Mouse (Mus musculus) embryonic facial prominence, embryonic 13.5 days (tissue): Measurements from ENCODE around the gene Tmem14a. TPM values are rescaled to one million over a fixed set of nuclear protein-coding genes. Genes with fewer than 3 reads are reported as not detected.
A peak's percentile ranks its signal among the peaks of the same experiment; 100 is the strongest.
"Not testable (repeated sequence)": the region's sequence is repeated elsewhere in the genome, so short reads cannot be mapped to it uniquely, and the experiment has no call there.

Experiments used
- ATAC-seq: fragments of 200-750 bp; cut with Nextera tagmentation; 2 replicates; pipeline ENCODE4 v1.8.0; 2017; ENCODE audit warnings: low read depth; ENCODE audit not compliant: insufficient number of reproducible peaks, insufficient read depth, low FRiP score, low TSS enrichment
- H3K27ac ChIP-seq: fragments of 300-500 bp; sonication (generic); 2 replicates; pipeline ENCODE4 v1.5.1; 2015; ENCODE audit warnings: moderate library complexity, mild to moderate bottlenecking, inconsistent platforms
- H3K27me3 ChIP-seq: fragments of 300-500 bp; sonication (generic); 2 replicates; pipeline ENCODE4 v1.6.1; 2015; ENCODE audit warnings: mild to moderate bottlenecking, inconsistent platforms
- H3K36me3 ChIP-seq: fragments of 300-500 bp; sonication (generic); 2 replicates; pipeline ENCODE4 v1.6.1; 2015; ENCODE audit warnings: mild to moderate bottlenecking, inconsistent platforms
- H3K4me1 ChIP-seq: fragments of 300-500 bp; sonication (generic); 2 replicates; pipeline ENCODE4 v1.6.1; 2015; ENCODE audit warnings: inconsistent platforms
- H3K4me2 ChIP-seq: fragments of 300-500 bp; sonication (generic); 2 replicates; pipeline ENCODE4 v1.6.1; 2015; ENCODE audit warnings: moderate library complexity, mild to moderate bottlenecking, inconsistent platforms
- H3K4me3 ChIP-seq: fragments of 300-500 bp; sonication (generic); 2 replicates; pipeline ENCODE4 v1.5.1; 2015; ENCODE audit warnings: mild to moderate bottlenecking, inconsistent platforms
- H3K9ac ChIP-seq: fragments of 300-500 bp; sonication (generic); 2 replicates; pipeline ENCODE4 v1.6.1; 2015; ENCODE audit warnings: mild to moderate bottlenecking, inconsistent platforms
- H3K9me3 ChIP-seq: fragments of 300-500 bp; sonication (generic); 2 replicates; pipeline ENCODE4 v1.6.1; 2016; ENCODE audit warnings: inconsistent platforms
- WGBS: fragments of 180-500 bp; shearing (Covaris S2); methylation state at CpG from one replicate; pipeline ENCODE4 v1.1.7; 2015; ENCODE audit warnings: mixed read lengths; 5-methylcytosine and 5-hydroxymethylcytosine counted together
- polyA plus RNA-seq: library from polyadenylated mRNA; unstranded; fragments of >200 nt; fragmentation: Nextera tagmentation; extraction: Ambion mirVana; gene quantifications from 2 replicates; pipeline ENCODE4 v1.2.1, GENCODE M21; 2015

Gene Tmem14a
- polyA plus RNA-seq, 1 experiment from 2014 or later = 11.1 TPM

- no peak overlapping the region for H3K4me3 ChIP-seq
- ATAC-seq = no peak
- no peaks in the 10 kb centered on the region for H3K27me3 ChIP-seq
- H3K4me2 ChIP-seq = no peak overlapping the region
- H3K9ac ChIP-seq = no peak overlapping the region
- H3K36me3 ChIP-seq = no peaks in the 10 kb centered on the region
- no peaks in the 10 kb centered on the region for H3K9me3 ChIP-seq
- H3K4me1 ChIP-seq = peaks cover 5% of the 10 kb centered on the region; the same call in 1 of the 2 replicates
- no peak overlapping the region for H3K27ac ChIP-seq
- WGBS = 80% methylated on average over 7 of the region's 7 CpGs
Observed at GRCm38 (mm10) chr1:21255625-21256345, 37.4 kb downstream of the Tmem14a start.

- Histone ChIP-seq H3K27me3 (no peaks in the 10 kb centered on the region), H3K27ac (no peak overlapping the region), H3K4me2 (no peak overlapping the region), H3K9me3 (no peaks in the 10 kb centered on the region), H3K4me1 (peaks cover 5% of the 10 kb centered on the region; the same call in 1 of the 2 replicates), H3K4me3 (no peak overlapping the region), H3K9ac (no peak overlapping the region), H3K36me3 (no peaks in the 10 kb centered on the region)
- ATAC-seq = no peak
- whole genome bisulfite sequencing = 52% methylated on average over 3 of the region's 3 CpGs
Observed at GRCm38 (mm10) chr1:21256391-21256790, 38.0 kb downstream of the Tmem14a start.

GRCm38 (mm10) chr1:21256871-21257270, 38.5 kb downstream of the Tmem14a start:
- no peak overlapping the region for H3K9ac ChIP-seq
- no peak overlapping the region for H3K4me3 ChIP-seq
- WGBS = 81% methylated on average over 5 of the region's 5 CpGs
- no peak overlapping the region for H3K27ac ChIP-seq
- H3K4me1 ChIP-seq = peaks cover 5% of the 10 kb centered on the region; the same call in 1 of the 2 replicates
- H3K36me3 ChIP-seq = no peaks in the 10 kb centered on the region
- no peaks in the 10 kb centered on the region for H3K9me3 ChIP-seq
- ATAC-seq = no peak
- no peak overlapping the region for H3K4me2 ChIP-seq
- H3K27me3 ChIP-seq = no peaks in the 10 kb centered on the region

- not testable (repeated sequence) for H3K27ac ChIP-seq, H3K4me3 ChIP-seq, H3K4me1 ChIP-seq, H3K36me3 ChIP-seq, ATAC-seq, H3K9ac ChIP-seq, H3K9me3 ChIP-seq, H3K4me2 ChIP-seq, H3K27me3 ChIP-seq
- 82% methylated on average over 8 of the region's 8 CpGs for WGBS
Observed at GRCm38 (mm10) chr1:21259981-21260380, 41.6 kb downstream of the Tmem14a start.

DNA sequence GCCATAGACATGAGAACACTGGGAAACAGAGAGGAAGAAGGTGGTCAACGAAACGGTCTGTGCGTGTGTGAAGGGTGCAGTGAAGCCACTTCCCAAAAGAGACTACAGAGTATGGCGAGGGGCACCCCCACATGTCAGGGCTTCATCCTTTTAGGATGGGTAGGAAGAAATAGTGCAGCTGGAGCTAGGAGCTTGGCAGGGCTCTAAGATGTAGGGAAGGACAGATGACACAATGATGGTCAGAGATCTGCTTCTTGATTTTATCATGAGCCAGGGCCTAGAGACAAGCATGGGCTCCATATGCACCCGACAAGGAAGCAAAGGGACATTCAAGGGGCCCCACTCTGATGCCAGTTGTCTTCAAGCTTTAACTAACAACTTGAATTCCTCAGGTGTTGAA, 44.0 kb downstream of the Tmem14a start:
- Histone ChIP-seq H3K27me3 (no peaks in the 10 kb centered on the region), H3K9me3 (no peaks in the 10 kb centered on the region), H3K4me2 (no peak overlapping the region), H3K36me3 (no peaks in the 10 kb centered on the region), H3K4me3 (no peak overlapping the region), H3K27ac (no peak overlapping the region), H3K9ac (no peak overlapping the region), H3K4me1 (no peaks in the 10 kb centered on the region)
- ATAC-seq = no peak
- 91% methylated on average over 5 of the region's 5 CpGs for WGBS

DNA sequence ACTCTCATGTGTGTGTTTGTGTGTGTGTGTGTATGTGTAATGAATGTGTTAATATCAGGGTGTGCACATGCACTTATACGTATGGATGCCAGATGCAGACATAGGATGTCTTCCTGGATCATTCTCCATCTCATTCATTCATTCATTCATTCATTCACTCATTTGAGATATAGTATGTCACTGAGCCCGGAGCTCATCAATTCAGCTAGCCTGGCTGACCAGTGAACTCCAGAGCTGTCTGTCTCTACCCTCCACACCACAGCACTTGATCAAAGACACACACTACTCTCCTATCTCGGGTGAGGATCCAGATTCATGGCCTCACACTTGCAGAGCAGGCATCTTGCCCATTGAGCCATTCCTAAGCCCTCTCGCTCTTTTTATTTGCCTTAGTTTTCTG, 45.6 kb downstream of the Tmem14a start:
- no peak overlapping the region for H3K4me3 ChIP-seq
- no peaks in the 10 kb centered on the region for H3K27me3 ChIP-seq
- WGBS = 82% methylated on average over 4 of the region's 4 CpGs
- H3K4me1 ChIP-seq = no peaks in the 10 kb centered on the region
- no peak overlapping the region for H3K9ac ChIP-seq
- no peaks in the 10 kb centered on the region for H3K36me3 ChIP-seq
- H3K27ac ChIP-seq = no peak overlapping the region
- ATAC-seq = no peak
- H3K4me2 ChIP-seq = no peak overlapping the region
- H3K9me3 ChIP-seq = no peaks in the 10 kb centered on the region

DNA sequence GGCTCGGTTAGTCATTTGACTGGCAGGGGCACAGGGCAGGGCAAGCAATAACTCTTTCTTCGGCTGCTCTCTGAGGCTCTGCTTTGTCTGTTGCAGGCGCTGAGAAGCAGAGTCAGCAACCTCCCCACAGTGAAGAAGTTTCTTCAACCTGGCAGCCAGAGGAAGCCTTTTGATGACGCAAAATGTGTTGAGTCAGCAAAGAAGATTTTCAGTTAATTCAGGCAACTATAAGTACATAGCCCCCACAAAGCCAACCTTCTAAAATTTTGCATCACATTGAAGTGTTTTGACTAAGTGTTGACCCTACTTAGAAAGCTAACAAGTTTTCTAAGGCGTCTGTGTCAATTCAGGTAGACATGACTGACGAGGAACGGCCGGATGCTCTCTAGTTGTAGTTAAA, 46.4 kb downstream of the Tmem14a start:
- Histone ChIP-seq H3K27ac (no peak overlapping the region), H3K4me3 (no peak overlapping the region), H3K9me3 (no peaks in the 10 kb centered on the region), H3K27me3 (no peaks in the 10 kb centered on the region), H3K4me2 (no peak overlapping the region), H3K36me3 (no peaks in the 10 kb centered on the region), H3K9ac (no peak overlapping the region), H3K4me1 (no peaks in the 10 kb centered on the region)
- no peak for ATAC-seq
- WGBS = 79% methylated on average over 8 of the region's 8 CpGs

GRCm38 (mm10) chr1:21266766-21267165, 48.4 kb downstream of the Tmem14a start:
- Histone ChIP-seq H3K4me2 (no peak overlapping the region), H3K4me3 (no peak overlapping the region), H3K27me3 (no peaks in the 10 kb centered on the region), H3K4me1 (no peaks in the 10 kb centered on the region), H3K36me3 (no peaks in the 10 kb centered on the region), H3K27ac (no peak overlapping the region), H3K9ac (no peak overlapping the region), H3K9me3 (no peaks in the 10 kb centered on the region)
- WGBS = 75% methylated on average over 1 of the region's 1 CpGs
- ATAC-seq = no peak

- H3K36me3 ChIP-seq, H3K4me1 ChIP-seq, H3K9ac ChIP-seq, H3K27ac ChIP-seq, H3K4me3 ChIP-seq, H3K4me2 ChIP-seq, H3K27me3 ChIP-seq, H3K9me3 ChIP-seq, ATAC-seq: not testable (repeated sequence)
- 85% methylated on average over 7 of the region's 7 CpGs for WGBS
Observed at GRCm38 (mm10) chr1:21267466-21267865, 49.1 kb downstream of the Tmem14a start.

DNA sequence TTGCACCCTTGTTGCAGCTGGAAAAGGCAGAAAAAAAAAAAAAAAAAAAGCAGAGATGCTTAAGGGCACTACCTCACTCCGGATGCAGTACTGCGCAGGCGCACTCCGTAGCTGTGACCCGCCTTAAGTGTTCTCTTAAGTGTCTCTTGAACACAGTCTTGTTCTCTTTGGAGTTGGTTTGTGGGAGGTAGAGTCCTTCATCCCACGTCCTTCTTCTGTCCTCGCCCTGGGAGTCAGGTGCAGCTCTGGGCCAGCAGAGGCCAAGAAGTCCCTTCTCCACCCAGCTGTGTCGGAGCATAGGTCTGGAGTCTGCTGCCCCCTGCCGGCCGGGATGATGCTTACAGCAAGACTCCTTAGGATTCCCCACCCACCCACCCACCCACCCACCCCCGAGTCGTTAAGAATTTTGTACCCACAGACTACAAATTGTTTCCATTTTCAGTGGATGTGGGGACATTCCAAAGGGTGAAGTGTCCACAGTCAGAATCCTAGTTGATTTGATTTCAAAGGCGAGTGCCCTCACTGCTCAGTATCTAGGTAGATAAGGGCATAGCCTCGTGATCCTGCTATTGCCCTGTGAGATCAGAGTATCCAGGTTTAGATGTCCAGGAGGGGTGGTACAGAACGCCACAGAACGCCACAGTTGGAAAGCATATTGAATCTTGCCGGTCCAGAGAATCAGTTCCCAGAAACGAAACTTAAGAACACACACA, 53.1 kb downstream of the Tmem14a start:
- Histone ChIP-seq H3K4me1 (no peaks in the 10 kb centered on the region), H3K4me3 (peak overlapping the region; percentile 36), H3K27me3 (no peaks in the 10 kb centered on the region), H3K9me3 (no peaks in the 10 kb centered on the region), H3K4me2 (peak overlapping the region; percentile 63), H3K27ac (no peak overlapping the region), H3K9ac (peak overlapping the region; percentile 51), H3K36me3 (no peaks in the 10 kb centered on the region)
- WGBS = 17% methylated on average over 18 of the region's 18 CpGs
- peak; percentile 66; the same call in 1 of the 2 replicates for ATAC-seq

DNA sequence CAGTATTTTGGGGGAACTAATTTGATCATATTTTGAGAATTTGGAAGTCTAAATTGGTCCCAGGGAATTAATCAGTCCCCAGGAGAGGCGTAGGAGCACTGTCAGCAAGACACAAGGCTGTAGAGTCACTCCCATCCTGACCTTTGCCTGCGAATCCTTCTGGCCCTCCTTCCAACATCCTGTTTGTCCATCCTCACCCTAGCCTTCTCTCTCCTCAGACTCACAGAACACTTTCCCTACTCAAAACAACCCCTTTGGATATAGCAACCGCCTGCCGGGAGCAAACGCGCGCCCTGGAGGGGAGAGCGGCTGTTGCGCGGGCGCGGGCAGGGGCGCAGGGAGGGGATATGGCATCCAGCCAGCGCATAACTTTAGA, 53.7 kb downstream of the Tmem14a start:
- peak overlapping the region; percentile 51 for H3K9ac ChIP-seq
- H3K9me3 ChIP-seq = no peaks in the 10 kb centered on the region
- WGBS = 9% methylated on average over 14 of the region's 14 CpGs
- H3K36me3 ChIP-seq = no peaks in the 10 kb centered on the region
- no peak overlapping the region for H3K27ac ChIP-seq
- no peaks in the 10 kb centered on the region for H3K27me3 ChIP-seq
- H3K4me3 ChIP-seq = peak overlapping the region; percentile 36
- H3K4me1 ChIP-seq = no peaks in the 10 kb centered on the region
- peak overlapping the region; percentile 63 for H3K4me2 ChIP-seq
- ATAC-seq = no peak

DNA sequence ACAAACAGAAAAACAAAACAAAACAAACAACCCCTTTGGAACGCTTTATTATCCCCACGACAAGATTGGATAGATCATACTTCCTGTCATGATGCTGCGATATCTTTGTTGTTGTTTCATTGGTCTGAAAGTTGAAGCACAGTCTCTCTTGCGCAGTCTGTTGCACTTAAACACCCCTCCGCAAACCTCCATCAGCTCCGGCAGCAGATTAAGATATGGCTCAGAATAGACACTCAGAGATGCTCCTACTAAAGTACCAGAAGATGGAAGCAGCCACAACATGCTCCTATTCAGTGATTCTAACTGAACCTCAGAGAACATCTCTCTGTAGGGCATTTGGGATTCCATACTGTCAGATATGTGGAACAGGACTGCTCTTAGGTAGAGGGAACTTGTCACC, 54.7 kb downstream of the Tmem14a start:
- H3K36me3 ChIP-seq = no peaks in the 10 kb centered on the region
- H3K4me1 ChIP-seq = no peaks in the 10 kb centered on the region
- H3K27ac ChIP-seq = no peak overlapping the region
- no peaks in the 10 kb centered on the region for H3K9me3 ChIP-seq
- no peak overlapping the region for H3K4me2 ChIP-seq
- no peak for ATAC-seq
- 90% methylated on average over 6 of the region's 6 CpGs for WGBS
- no peak overlapping the region for H3K4me3 ChIP-seq
- H3K27me3 ChIP-seq = no peaks in the 10 kb centered on the region
- no peak overlapping the region for H3K9ac ChIP-seq
